Mouse (Mus musculus) MEL (cell line): ENCODE results near the gene Acss1. TPM values are rescaled to one million over a fixed set of nuclear protein-coding genes. Genes with fewer than 3 reads are reported as not detected.

Experiments
- DNase-seq: peaks from one replicate; pipeline ENCODE4 v3.0.0; 2011; ENCODE audit warnings: low read depth, low spot score
- H3K27ac ChIP-seq: 2 replicates; pipeline ENCODE4 v1.5.1; 2012; ENCODE audit warnings: low read depth, mild to moderate bottlenecking, control low read depth, low read length, moderate library complexity; ENCODE audit not compliant: control insufficient read depth
- H3K27me3 ChIP-seq, 2 experiments: fragments of 150-350 bp in 1 of 2; sonication (generic) in 1 of 2; 2 replicates each; pipeline ENCODE4 v1.6.1; 2012; ENCODE audit warnings: low read length in 2 of 2, mild to moderate bottlenecking in 2 of 2, improper control_type of control experiment in 1 of 2, moderate library complexity in 1 of 2; ENCODE audit not compliant: insufficient read depth in 2 of 2, control insufficient read depth in 1 of 2
- H3K36me3 ChIP-seq, 2 experiments: 2 replicates each; pipeline ENCODE4 v1.6.1; 2012 to 2014; ENCODE audit warnings: low read length in 2 of 2, improper control_type of control experiment in 1 of 2, inconsistent platforms in 1 of 2, mild to moderate bottlenecking in 1 of 2; ENCODE audit not compliant: insufficient read depth in 2 of 2, control insufficient read depth in 1 of 2
- H3K4me1 ChIP-seq, 2 experiments: fragments of 150-350 bp in 1 of 2; sonication (generic) in 1 of 2; 2 replicates each; pipeline ENCODE4 v1.6.1; 2012; ENCODE audit warnings: low read length in 2 of 2, improper control_type of control experiment in 1 of 2, mild to moderate bottlenecking in 1 of 2; ENCODE audit not compliant: insufficient read depth in 2 of 2, control insufficient read depth in 1 of 2
- H3K4me3 ChIP-seq, 2 experiments: fragments of 150-350 bp in 1 of 2; sonication (generic) in 1 of 2; 2 replicates each; pipeline ENCODE4 v1.5.1; 2012; ENCODE audit warnings: low read depth in 2 of 2, low read length in 2 of 2, mild to moderate bottlenecking in 2 of 2, moderate library complexity in 2 of 2, control low read depth in 1 of 2, improper control_type of control experiment in 1 of 2; ENCODE audit not compliant: control insufficient read depth in 1 of 2, insufficient read depth in 1 of 2
- H3K79me2 ChIP-seq: 2 replicates; pipeline ENCODE4 v1.6.1; 2012; ENCODE audit warnings: mild to moderate bottlenecking, low read length, moderate library complexity; ENCODE audit not compliant: control insufficient read depth, poor library complexity, insufficient read depth
- H3K9ac ChIP-seq: 2 replicates; pipeline ENCODE4 v1.6.1; 2012; ENCODE audit warnings: low read depth, mild to moderate bottlenecking, control low read depth, low read length, moderate library complexity; ENCODE audit not compliant: control insufficient read depth, poor library complexity, severe bottlenecking
- H3K9me3 ChIP-seq: fragments of 150-350 bp; sonication (generic); replicated peaks from 2 replicates; pipeline ENCODE4 v1.6.1; 2012; ENCODE audit warnings: mild to moderate bottlenecking, low read length, improper control_type of control experiment, moderate library complexity; ENCODE audit not compliant: insufficient read depth
- BHLHE40 ChIP-seq: IDR thresholded peaks from 2 replicates; pipeline ENCODE4 v1.6.1; 2012; ENCODE audit warnings: low read depth, mild to moderate bottlenecking, inconsistent platforms, low read length, improper control_type of control experiment, borderline replicate concordance
- CHD1 ChIP-seq: IDR thresholded peaks from 2 replicates; pipeline ENCODE4 v1.6.1; 2012; ENCODE audit warnings: low read depth, mild to moderate bottlenecking, inconsistent platforms, low read length, improper control_type of control experiment
- CHD2 ChIP-seq: IDR thresholded peaks from 2 replicates; pipeline ENCODE4 v1.6.1; 2011; ENCODE audit warnings: low read length, improper control_type of control experiment
- E2F4 ChIP-seq: IDR thresholded peaks from 2 replicates; pipeline ENCODE4 v1.6.1; 2011; ENCODE audit warnings: low read depth, low read length, improper control_type of control experiment, borderline replicate concordance
- ELF1 ChIP-seq: IDR thresholded peaks from 2 replicates; pipeline ENCODE4 v1.6.1; 2014; ENCODE audit warnings: low read depth, mild to moderate bottlenecking, inconsistent platforms, low read length, improper control_type of control experiment, moderate library complexity
- ETS1 ChIP-seq: IDR thresholded peaks from 2 replicates; pipeline ENCODE4 v1.6.1; 2012; ENCODE audit warnings: low read depth, mild to moderate bottlenecking, inconsistent platforms, low read length, improper control_type of control experiment, moderate library complexity
- GABPA ChIP-seq: IDR thresholded peaks from 2 replicates; pipeline ENCODE4 v1.6.1; 2012; ENCODE audit warnings: low read depth, mild to moderate bottlenecking, inconsistent platforms, low read length, improper control_type of control experiment, moderate library complexity
- HCFC1 ChIP-seq: IDR thresholded peaks from 2 replicates; pipeline ENCODE4 v1.6.1; 2012; ENCODE audit warnings: low read depth, mild to moderate bottlenecking, inconsistent platforms, low read length, improper control_type of control experiment, moderate library complexity
- MAFK ChIP-seq: IDR thresholded peaks from 2 replicates; pipeline ENCODE4 v1.6.1; 2011; ENCODE audit warnings: low read depth, mild to moderate bottlenecking, low read length, improper control_type of control experiment, borderline replicate concordance
- MAX ChIP-seq: IDR thresholded peaks from 2 replicates; pipeline ENCODE4 v1.6.1; 2011; ENCODE audit warnings: low read length, improper control_type of control experiment
- MAZ ChIP-seq: IDR thresholded peaks from 2 replicates; pipeline ENCODE4 v1.6.1; 2012; ENCODE audit warnings: low read depth, mild to moderate bottlenecking, inconsistent platforms, low read length, improper control_type of control experiment
- MXI1 ChIP-seq: IDR thresholded peaks from 2 replicates; pipeline ENCODE4 v1.6.1; 2011; ENCODE audit warnings: mild to moderate bottlenecking, low read depth, low read length, improper control_type of control experiment
- MYB ChIP-seq: IDR thresholded peaks from 2 replicates; pipeline ENCODE4 v1.6.1; 2011; ENCODE audit warnings: mild to moderate bottlenecking, low read depth, low read length, improper control_type of control experiment
- NELFE ChIP-seq: IDR thresholded peaks from 2 replicates; pipeline ENCODE4 v1.6.1; 2011; ENCODE audit warnings: low read depth, low read length, improper control_type of control experiment
- NRF1 ChIP-seq: IDR thresholded peaks from 2 replicates; pipeline ENCODE4 v1.6.1; 2014; ENCODE audit warnings: low read depth, mild to moderate bottlenecking, inconsistent platforms, low read length, improper control_type of control experiment, moderate library complexity; ENCODE audit not compliant: poor library complexity, insufficient read depth, severe bottlenecking
- POLR2A ChIP-seq, 2 experiments: IDR thresholded peaks; 2 replicates each; pipeline ENCODE4 v1.6.1; 2011 to 2012; ENCODE audit warnings: low read length in 2 of 2, mild to moderate bottlenecking in 2 of 2, control low read depth in 1 of 2, improper control_type of control experiment in 1 of 2, low read depth in 1 of 2, moderate library complexity in 1 of 2; ENCODE audit not compliant: control insufficient read depth in 1 of 2, insufficient read depth in 1 of 2, poor library complexity in 1 of 2
- POLR2AphosphoS5 ChIP-seq: IDR thresholded peaks from 2 replicates; pipeline ENCODE4 v1.6.1; 2012; ENCODE audit warnings: low read depth, borderline replicate concordance, mild to moderate bottlenecking, inconsistent platforms, low read length, moderate library complexity, mixed read lengths
- RAD21 ChIP-seq: IDR thresholded peaks from 2 replicates; pipeline ENCODE4 v1.6.1; 2011; ENCODE audit warnings: mild to moderate bottlenecking, low read depth, low read length, improper control_type of control experiment
- SIN3A ChIP-seq: IDR thresholded peaks from 2 replicates; pipeline ENCODE4 v1.6.1; 2012; ENCODE audit warnings: low read length, improper control_type of control experiment, inconsistent platforms
- TBP ChIP-seq: IDR thresholded peaks from 2 replicates; pipeline ENCODE4 v1.8.0; 2011; ENCODE audit warnings: low read depth, low read length, improper control_type of control experiment
- TCF12 ChIP-seq: IDR thresholded peaks from 2 replicates; pipeline ENCODE4 v1.6.1; 2014; ENCODE audit warnings: low read depth, mild to moderate bottlenecking, inconsistent platforms, low read length, improper control_type of control experiment, moderate library complexity
- UBTF ChIP-seq: IDR thresholded peaks from 2 replicates; pipeline ENCODE4 v1.6.1; 2012; ENCODE audit warnings: low read depth, mild to moderate bottlenecking, inconsistent platforms, low read length, improper control_type of control experiment, moderate library complexity, borderline replicate concordance; ENCODE audit not compliant: insufficient read depth
- ZC3H11A ChIP-seq: IDR thresholded peaks from 2 replicates; pipeline ENCODE4 v1.6.1; 2012; ENCODE audit warnings: low read depth, mild to moderate bottlenecking, inconsistent platforms, low read length, improper control_type of control experiment
- ZKSCAN1 ChIP-seq: IDR thresholded peaks from 2 replicates; pipeline ENCODE4 v1.6.1; 2012; ENCODE audit warnings: low read depth, mild to moderate bottlenecking, inconsistent platforms, low read length, improper control_type of control experiment, moderate library complexity
- ZMIZ1 ChIP-seq: IDR thresholded peaks from 2 replicates; pipeline ENCODE4 v1.6.1; 2012; ENCODE audit warnings: low read depth, mild to moderate bottlenecking, inconsistent platforms, low read length, improper control_type of control experiment, moderate library complexity
- ZNF384 ChIP-seq: IDR thresholded peaks from 2 replicates; pipeline ENCODE4 v1.6.1; 2012; ENCODE audit warnings: low read depth, mild to moderate bottlenecking, inconsistent platforms, low read length, improper control_type of control experiment
- polyA plus RNA-seq, 2 experiments: library from polyadenylated mRNA; stranded (reverse) in 1 of 2; unstranded in 1 of 2; fragments of >175 nt in 1 of 2; fragments of >200 nt in 1 of 2; gene quantifications; 2 replicates each; pipeline versions ENCODE4 v1.2.1 to v1.2.4; 2012; ENCODE audit warnings: low replicate concordance in 2 of 2, low read depth in 1 of 2; ENCODE audit not compliant: insufficient read length in 2 of 2, insufficient read depth in 1 of 2, missing spikeins in 1 of 2
- total RNA-seq: library from RNA; depleted of rRNA; stranded (reverse); fragments of 300-350 nt; gene quantifications from 2 replicates; pipeline ENCODE4 v1.2.3, GENCODE M21; 2012

Gene Acss1
- total and polyA plus RNA-seq, 3 experiments, result 10.2 to 22.6 TPM; not detected in 1

DNA sequence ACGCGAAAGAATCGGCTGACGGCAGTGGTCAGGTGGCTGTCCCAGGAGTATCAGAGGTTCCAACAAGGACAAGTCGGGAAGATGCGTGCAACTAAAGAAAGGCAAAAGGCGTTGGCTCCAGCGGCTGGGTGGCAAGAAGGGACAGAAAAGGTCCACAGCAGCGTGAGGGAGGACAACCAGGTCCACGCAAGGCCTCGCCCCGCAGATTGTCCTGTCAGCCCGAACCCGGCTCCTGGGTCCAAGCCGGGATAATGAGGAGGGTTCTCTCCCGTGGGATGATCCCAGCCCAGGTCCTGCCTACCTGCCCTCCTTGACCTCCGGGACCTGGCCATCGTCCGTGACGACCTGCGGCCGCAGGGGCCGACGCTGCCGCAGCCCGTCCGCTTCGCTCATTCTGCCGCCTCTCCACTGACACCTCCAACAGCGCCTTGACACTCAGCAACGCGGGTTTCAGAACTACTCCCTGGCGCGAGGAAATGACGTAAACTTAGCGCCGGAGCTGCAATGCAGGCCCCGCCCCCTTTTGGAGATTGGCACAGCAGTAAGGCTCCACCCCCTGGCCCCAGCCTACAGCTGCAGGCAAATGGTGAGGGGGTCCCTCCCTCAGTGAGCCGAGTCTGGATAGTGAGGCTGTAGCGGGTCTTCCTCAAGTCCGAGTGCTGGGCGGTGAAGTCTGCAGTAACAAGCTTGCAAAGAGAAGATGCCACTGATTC, 60.1 kb downstream of the Acss1 start, which contains the start of gene Apmap:
TSS of gene Apmap (minus strand) at position 481 of the 713 bp plus-strand sequence.
- Histone ChIP-seq H3K9me3 (no peaks in the 10 kb centered on the region), H3K27me3 (no peaks in the 10 kb centered on the region), H3K4me1 (peaks cover 0 to 10% of the 10 kb centered on the region in 2 experiments; a peak in 3 of 4 replicates), H3K4me3 (peak within 1 kb of the TSS; percentile 71 to 82), H3K36me3 (peaks cover 0 to 4% of the 10 kb centered on the region in 2 experiments; a peak in 2 of 4 replicates)
- DNase-seq, result peak; percentile 98
- TF ChIP-seq MYB (no peak), E2F4 (0 out of 2 replicates have a peak, but pooled peaks have one; percentile 7), HCFC1 (peak; percentile 91), GABPA (no peak), RAD21 (no peak), MXI1 (peak; percentile 99), MAZ (no peak), MAX (peak; percentile 77), TBP (peak; percentile 52; the same call in 1 of the 2 replicates), ZKSCAN1 (no peak), TCF12 (0 out of 2 replicates have a peak, but pooled peaks have one; percentile 25), NRF1 (no peak), CHD2 (no peak), POLR2A (IDR thresholded peaks at IDR 0.05; ENCODE audit: control insufficient read depth in 1 of 2, insufficient read depth in 1 of 2, low read depth in 1 of 2, low read length in 2 of 2, poor library complexity in 1 of 2) (peak; percentile 48 to 82; a peak in 2 of 4 replicates), SIN3A (peak; percentile 98), NELFE (peak; percentile 65), BHLHE40 (no peak)
- TF ChIP-seq, all 39 proteins: peak for 9
- Histone ChIP-seq H3K9ac (peak within 1 kb of the TSS; percentile 84), H3K27ac (peak within 1 kb of the TSS; percentile 50), H3K79me2 (peaks cover 11% of the 10 kb centered on the region)

DNA sequence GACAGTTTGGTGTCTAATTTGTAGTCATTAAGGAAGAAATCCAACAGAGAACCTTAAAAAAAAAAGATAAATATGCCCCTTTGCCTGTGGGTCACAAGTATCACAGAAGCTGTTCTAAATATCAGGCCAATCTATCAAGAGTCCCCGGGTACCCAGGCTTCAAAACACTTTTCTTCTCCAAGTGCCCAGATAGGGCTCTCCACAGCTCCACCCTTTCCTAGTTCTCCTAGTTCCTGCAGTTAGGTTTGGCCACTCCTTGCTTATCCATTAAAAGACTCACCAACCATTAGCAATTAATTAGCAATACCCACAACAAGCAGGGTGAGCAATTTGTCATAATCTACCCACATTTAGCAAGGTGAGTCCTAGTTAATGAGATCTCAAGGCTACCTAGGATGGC, 61.2 kb downstream of the Acss1 start:
- H3K36me3 ChIP-seq, result peaks cover 0 to 4% of the 10 kb centered on the region in 2 experiments; a peak in 2 of 4 replicates
- DNase-seq, result no peak
- no peak for TF ChIP-seq ETS1
- TF ChIP-seq ZMIZ1, result no peak
- TF ChIP-seq UBTF, result no peak
- TF ChIP-seq POLR2AphosphoS5, result no peak
- TF ChIP-seq ZKSCAN1, result no peak
- no peak for TF ChIP-seq MAFK
- TF ChIP-seq ELF1, result no peak
- TF ChIP-seq ZC3H11A, result no peak
- TF ChIP-seq ZNF384, result no peak
- no peak for TF ChIP-seq NELFE
- TF ChIP-seq CHD1, result no peak
- TF ChIP-seq, all 39 proteins: peak for 0
- Histone ChIP-seq H3K79me2 (peaks cover 12% of the 10 kb centered on the region), H3K4me1 (peaks cover 0 to 10% of the 10 kb centered on the region in 2 experiments; a peak in 3 of 4 replicates), H3K9ac (peak overlapping the region; percentile 84), H3K9me3 (no peaks in the 10 kb centered on the region), H3K27ac (no peak overlapping the region), H3K27me3 (no peaks in the 10 kb centered on the region), H3K4me3 (peak overlapping the region in 1 of 2 experiments; percentile 82; a peak in 1 of 4 replicates)
